Mouse (Mus musculus) bone marrow, adult 2 months (tissue): Measurements from ENCODE around the gene Map3k5.

Source experiments
- CTCF ChIP-seq: fragments of 200-500 bp; IDR thresholded peaks from 2 replicates; pipeline ENCODE4 v1.5.1; 2011; ENCODE audit warnings: low read length, control low read depth; ENCODE audit not compliant: control insufficient read depth, insufficient read depth
- POLR2A ChIP-seq: fragments of 200-500 bp; IDR thresholded peaks from 2 replicates; pipeline ENCODE4 v1.6.1; 2011; ENCODE audit warnings: low read depth, mild to moderate bottlenecking, control low read depth, low read length, borderline replicate concordance; ENCODE audit not compliant: control insufficient read depth

DNA sequence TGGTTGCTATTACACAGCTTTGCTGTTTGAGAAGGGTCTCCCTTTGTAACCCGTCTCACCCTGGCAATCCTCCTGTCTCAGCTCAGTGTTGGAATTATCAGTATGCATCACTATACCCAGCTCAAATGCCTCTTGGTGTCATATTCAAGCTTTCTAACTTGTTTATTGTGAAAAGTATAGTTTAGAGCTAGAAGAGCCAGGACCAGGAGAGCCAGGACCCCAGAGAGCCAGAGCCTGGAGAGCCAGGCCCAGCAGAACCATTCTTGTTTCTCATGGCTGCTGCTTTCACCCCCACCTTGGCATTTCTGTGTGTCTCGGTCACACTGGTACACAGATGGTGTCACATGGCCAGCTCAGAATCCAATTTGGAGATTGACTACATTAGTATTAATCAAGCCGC, 8.3 kb downstream of the Map3k5 start:
- TF ChIP-seq CTCF (no peak), POLR2A (no peak)
